Mouse (Mus musculus): ENCODE data around the gene Spcs1. TPM values are rescaled to one million over a fixed set of nuclear protein-coding genes. Genes with fewer than 3 reads are reported as not detected.

The Spcs1 gene
- polyA plus RNA-seq, 1 experiment from 2014 or later = 323 TPM

Other genes starting within 250 kb of the Spcs1 start
- gene Tmem110, start 176.1 kb downstream of the Spcs1 start, polyA plus RNA-seq (2015; fragmentation: Nextera tagmentation; extraction: Ambion mirVana) = 19.8 and 20.4 TPM in 2 replicates
- 0.85 and 0.88 TPM in 2 replicates for gene Mustn1, start 122.5 kb downstream of the Spcs1 start, polyA plus RNA-seq (2015; fragmentation: Nextera tagmentation; extraction: Ambion mirVana)
- gene Itih4, start 115.2 kb downstream of the Spcs1 start, polyA plus RNA-seq (2015; fragmentation: Nextera tagmentation; extraction: Ambion mirVana) = not detected in 2 replicates
- gene Itih3, start 77.9 kb downstream of the Spcs1 start, polyA plus RNA-seq (2015; fragmentation: Nextera tagmentation; extraction: Ambion mirVana) = 2.4 and 2.7 TPM in 2 replicates
- not detected in 2 replicates for gene Itih1, start 58.4 kb downstream of the Spcs1 start, polyA plus RNA-seq (2015; fragmentation: Nextera tagmentation; extraction: Ambion mirVana)
- gene Nek4, start 50.3 kb downstream of the Spcs1 start, polyA plus RNA-seq (2015; fragmentation: Nextera tagmentation; extraction: Ambion mirVana) = 16.2 and 19.6 TPM in 2 replicates
- 60.4 and 61.2 TPM in 2 replicates for gene Glt8d1, start 272 bp downstream of the Spcs1 start, polyA plus RNA-seq (2015; fragmentation: Nextera tagmentation; extraction: Ambion mirVana)
- 117 and 124 TPM in 2 replicates for gene Pbrm1, start 17.5 kb upstream of the Spcs1 start, polyA plus RNA-seq (2015; fragmentation: Nextera tagmentation; extraction: Ambion mirVana)
- gene Gnl3, start 17.5 kb upstream of the Spcs1 start, polyA plus RNA-seq (2015; fragmentation: Nextera tagmentation; extraction: Ambion mirVana) = 49.0 and 51.8 TPM in 2 replicates
- 59.3 and 61.1 TPM in 2 replicates for gene Smim4, start 127.3 kb upstream of the Spcs1 start, polyA plus RNA-seq (2015; fragmentation: Nextera tagmentation; extraction: Ambion mirVana)
- gene Nt5dc2, start 129.4 kb upstream of the Spcs1 start, polyA plus RNA-seq (2015; fragmentation: Nextera tagmentation; extraction: Ambion mirVana) = 269 and 270 TPM in 2 replicates
- 20.9 and 22.4 TPM in 2 replicates for gene Stab1, start 167.0 kb upstream of the Spcs1 start, polyA plus RNA-seq (2015; fragmentation: Nextera tagmentation; extraction: Ambion mirVana)
- gene Tnnc1, start 206.6 kb upstream of the Spcs1 start, polyA plus RNA-seq (2015; fragmentation: Nextera tagmentation; extraction: Ambion mirVana) = 3.5 and 4.0 TPM in 2 replicates
- 365 and 382 TPM in 2 replicates for gene Nisch, start 215.3 kb upstream of the Spcs1 start, polyA plus RNA-seq (2015; fragmentation: Nextera tagmentation; extraction: Ambion mirVana)
- 0.60 and 0.80 TPM in 2 replicates for gene Sema3g, start 216.2 kb upstream of the Spcs1 start, polyA plus RNA-seq (2015; fragmentation: Nextera tagmentation; extraction: Ambion mirVana)
- 8.9 and 9.4 TPM in 2 replicates for gene Phf7, start 249.6 kb upstream of the Spcs1 start, polyA plus RNA-seq (2015; fragmentation: Nextera tagmentation; extraction: Ambion mirVana)
- 101 and 113 TPM in 2 replicates for gene Bap1, start 249.8 kb upstream of the Spcs1 start, polyA plus RNA-seq (2015; fragmentation: Nextera tagmentation; extraction: Ambion mirVana)